Mouse (Mus musculus) intestine, postnatal 0 days (tissue): ENCODE data around the gene Lipe. TPM values are rescaled to one million over a fixed set of nuclear protein-coding genes. Genes with fewer than 3 reads are reported as not detected.

Source experiments
- ATAC-seq: fragments of 200-750 bp; cut with Nextera tagmentation; 2 replicates; pipeline ENCODE4 v1.8.0; 2017; ENCODE audit warnings: mild to moderate bottlenecking, moderate TSS enrichment, moderate library complexity
- H3K27ac ChIP-seq: fragments of 300-500 bp; sonication (generic); 2 replicates; pipeline ENCODE4 v1.5.1; 2014; ENCODE audit warnings: mild to moderate bottlenecking, low read depth, low read length, moderate library complexity
- H3K27me3 ChIP-seq: fragments of 300-500 bp; sonication (generic); replicated peaks from 2 replicates; pipeline ENCODE4 v1.6.1; 2014; ENCODE audit warnings: low read length, mixed read lengths; ENCODE audit not compliant: control insufficient read depth, insufficient read depth
- H3K36me3 ChIP-seq: fragments of 300-500 bp; sonication (generic); 2 replicates; pipeline ENCODE4 v1.6.1; 2014; ENCODE audit warnings: mild to moderate bottlenecking, moderate library complexity; ENCODE audit not compliant: control insufficient read depth, insufficient read depth
- H3K4me1 ChIP-seq: fragments of 300-500 bp; sonication (generic); replicated peaks from 2 replicates; pipeline ENCODE4 v1.6.1; 2014; ENCODE audit warnings: antibody characterized with exemption, low read length, mixed read lengths; ENCODE audit not compliant: control insufficient read depth, insufficient read depth
- H3K4me2 ChIP-seq: fragments of 300-500 bp; sonication (generic); replicated peaks from 2 replicates; pipeline ENCODE4 v1.6.1; 2014; ENCODE audit warnings: low read depth, mild to moderate bottlenecking, moderate library complexity
- H3K4me3 ChIP-seq: fragments of 300-500 bp; sonication (generic); 2 replicates; pipeline ENCODE4 v1.5.1; 2014; ENCODE audit warnings: low read depth, low read length
- H3K9ac ChIP-seq: fragments of 300-500 bp; sonication (generic); 2 replicates; pipeline ENCODE4 v1.6.1; 2014; ENCODE audit warnings: mild to moderate bottlenecking, low read depth, low read length
- H3K9me3 ChIP-seq: fragments of 300-500 bp; sonication (generic); 2 replicates; pipeline ENCODE4 v1.6.1; 2016; ENCODE audit warnings: mixed run types; ENCODE audit not compliant: control insufficient read depth
- CTCF ChIP-seq: sonication (generic); IDR thresholded peaks from 2 replicates; pipeline ENCODE4 v1.5.1; 2016; ENCODE audit warnings: low read depth, mild to moderate bottlenecking, control low read depth, antibody characterized with exemption, moderate library complexity
- WGBS: fragments of 180-500 bp; shearing (Covaris S2); extraction: QIAGEN DNeasy Blood & Tissue Kit; methylation state at CpG from one replicate; pipeline ENCODE4 v1.1.7; 2014; 5-methylcytosine and 5-hydroxymethylcytosine counted together
- polyA plus RNA-seq: library from polyadenylated mRNA; unstranded; fragments of >200 nt; fragmentation: Nextera tagmentation; extraction: Ambion mirVana; gene quantifications from 2 replicates; pipeline ENCODE4 v1.2.1, GENCODE M21; 2015

Gene Lipe
- polyA plus RNA-seq, 1 experiment from 2014 or later: 15.0 TPM

DNA sequence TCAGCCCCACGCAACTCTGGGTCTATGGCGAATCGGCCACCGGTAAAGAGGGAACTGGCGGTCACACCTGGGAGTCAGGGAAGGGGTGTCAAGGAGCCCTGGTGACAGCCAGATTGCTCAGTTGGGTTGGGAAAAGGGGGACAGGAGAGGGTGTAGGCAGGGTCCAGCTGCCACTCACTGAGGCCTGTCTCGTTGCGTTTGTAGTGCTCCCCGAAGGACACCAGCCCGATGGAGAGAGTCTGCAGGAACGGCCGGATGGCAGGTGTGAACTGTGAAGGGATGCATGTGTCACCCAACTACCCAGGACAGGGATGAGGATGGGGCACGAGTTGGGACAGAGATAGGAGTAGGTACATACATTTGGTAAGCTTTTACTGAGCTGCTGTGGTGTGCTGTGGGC lies 13.3 kb downstream of the Lipe start:
- TF ChIP-seq CTCF: no peak
- Histone ChIP-seq H3K4me2 (no peak overlapping the region), H3K36me3 (peaks cover 56% of the 10 kb centered on the region), H3K4me1 (peaks cover 15% of the 10 kb centered on the region), H3K27ac (no peak overlapping the region; the same call in 1 of the 2 replicates), H3K4me3 (no peak overlapping the region), H3K9ac (no peak overlapping the region), H3K27me3 (no peaks in the 10 kb centered on the region), H3K9me3 (no peaks in the 10 kb centered on the region)
- WGBS: 92% methylated on average over 12 of the region's 12 CpGs
- no peak for ATAC-seq

DNA sequence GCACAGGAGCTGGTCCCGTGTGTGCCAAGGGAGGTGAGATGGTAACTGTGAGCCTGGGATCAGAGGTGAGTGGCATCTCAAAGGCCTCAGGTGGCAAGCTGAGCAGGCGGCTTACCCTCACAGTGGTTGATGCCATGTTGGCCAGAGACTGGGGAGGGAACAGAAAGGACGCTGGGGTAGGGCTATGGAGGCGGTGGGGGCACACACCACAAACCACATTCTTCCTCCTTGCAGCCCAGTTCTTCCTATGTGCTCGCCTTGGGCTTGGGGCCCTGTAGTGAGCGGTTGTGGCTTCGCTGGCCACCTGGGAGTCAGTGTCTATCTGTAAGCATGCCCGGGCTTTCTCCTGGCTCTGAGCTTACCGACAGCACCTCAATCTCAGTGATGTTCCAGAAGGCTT lies 13.7 kb downstream of the Lipe start:
- peaks cover 56% of the 10 kb centered on the region for H3K36me3 ChIP-seq
- WGBS: 88% methylated on average over 9 of the region's 9 CpGs
- peaks cover 12% of the 10 kb centered on the region for H3K4me1 ChIP-seq
- no peak for TF ChIP-seq CTCF
- no peak overlapping the region for H3K4me2 ChIP-seq
- no peak overlapping the region for H3K9ac ChIP-seq
- H3K4me3 ChIP-seq: no peak overlapping the region
- ATAC-seq: no peak
- H3K9me3 ChIP-seq: no peaks in the 10 kb centered on the region
- H3K27ac ChIP-seq: no peak overlapping the region
- no peaks in the 10 kb centered on the region for H3K27me3 ChIP-seq

DNA sequence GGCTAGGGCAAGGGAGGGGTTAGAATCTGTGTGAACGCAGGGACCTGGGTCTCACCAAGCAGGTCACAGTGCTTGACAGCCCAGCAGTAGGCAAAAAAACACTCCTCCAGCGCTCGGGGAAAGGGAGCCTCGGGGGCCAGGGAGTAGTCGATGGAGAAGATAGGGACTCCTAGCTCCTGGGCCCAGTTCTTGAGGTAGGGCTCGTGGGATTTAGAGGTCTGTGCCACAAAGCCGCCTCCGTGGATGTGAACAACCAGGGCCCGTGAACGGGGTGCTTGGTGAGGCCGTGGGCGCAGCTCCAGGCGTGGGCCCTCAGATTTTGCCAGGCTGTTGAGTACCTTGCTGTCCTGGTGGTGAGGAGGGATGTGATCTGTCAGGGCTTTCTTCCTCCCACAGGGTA lies 14.2 kb downstream of the Lipe start:
- Histone ChIP-seq H3K4me1 (peaks cover 7% of the 10 kb centered on the region), H3K4me3 (no peak overlapping the region), H3K4me2 (no peak overlapping the region), H3K27ac (no peak overlapping the region), H3K36me3 (peaks cover 56% of the 10 kb centered on the region), H3K27me3 (no peaks in the 10 kb centered on the region), H3K9me3 (no peaks in the 10 kb centered on the region), H3K9ac (no peak overlapping the region)
- no peak for TF ChIP-seq CTCF
- no peak for ATAC-seq
- WGBS: 91% methylated on average over 13 of the region's 13 CpGs

DNA sequence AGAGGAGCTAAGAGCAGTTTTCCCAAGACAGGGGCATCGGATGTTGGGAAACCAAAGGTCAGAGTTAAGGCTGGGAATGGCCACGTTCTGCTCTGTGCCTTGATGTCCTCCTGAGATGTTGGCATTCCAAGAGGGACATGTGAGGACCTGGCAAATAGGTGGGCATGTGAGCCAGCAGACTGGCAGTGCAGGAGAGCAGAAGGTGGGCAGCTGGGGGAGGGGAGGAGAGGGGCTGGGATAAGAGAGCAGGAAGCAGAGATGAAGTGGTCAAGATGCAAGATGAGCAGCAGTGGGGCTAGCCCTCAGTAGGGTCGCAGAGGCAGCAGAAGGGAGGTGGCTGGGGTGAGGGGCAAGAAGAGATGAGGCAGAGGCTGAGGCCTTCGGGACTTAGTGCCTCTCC lies 14.6 kb downstream of the Lipe start:
- no peak for TF ChIP-seq CTCF
- peaks cover 56% of the 10 kb centered on the region for H3K36me3 ChIP-seq
- H3K27me3 ChIP-seq: no peaks in the 10 kb centered on the region
- no peak overlapping the region for H3K27ac ChIP-seq
- H3K9me3 ChIP-seq: no peaks in the 10 kb centered on the region
- 87% methylated on average over 4 of the region's 4 CpGs for WGBS
- H3K9ac ChIP-seq: no peak overlapping the region
- H3K4me2 ChIP-seq: no peak overlapping the region
- no peak overlapping the region for H3K4me3 ChIP-seq
- ATAC-seq: no peak
- H3K4me1 ChIP-seq: peaks cover 4% of the 10 kb centered on the region

DNA sequence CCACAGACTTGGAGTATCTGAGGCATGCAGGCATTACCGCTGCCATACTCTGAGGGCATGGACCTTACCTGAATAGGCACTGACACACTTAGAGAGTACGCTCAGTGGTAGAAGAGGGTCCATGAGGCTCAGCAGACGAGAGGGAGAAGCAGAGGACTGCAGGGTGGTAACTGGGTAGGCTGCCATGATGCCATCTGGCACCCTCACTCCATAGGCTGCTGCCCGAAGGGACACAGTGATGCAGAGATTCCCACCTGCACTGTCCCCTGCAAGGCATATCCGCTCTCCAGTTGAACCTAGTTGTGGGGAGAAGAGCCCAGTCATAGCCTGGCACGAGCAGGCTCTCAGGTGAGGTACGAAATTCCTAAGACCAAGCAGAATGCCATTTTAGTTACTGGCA lies 15.1 kb downstream of the Lipe start:
- Histone ChIP-seq H3K9me3 (no peaks in the 10 kb centered on the region), H3K27ac (no peak overlapping the region), H3K36me3 (peaks cover 53% of the 10 kb centered on the region), H3K4me2 (no peak overlapping the region), H3K9ac (no peak overlapping the region), H3K27me3 (no peaks in the 10 kb centered on the region), H3K4me1 (peaks cover 4% of the 10 kb centered on the region), H3K4me3 (no peak overlapping the region)
- WGBS: 93% methylated on average over 7 of the region's 7 CpGs
- TF ChIP-seq CTCF: no peak
- ATAC-seq: no peak

DNA sequence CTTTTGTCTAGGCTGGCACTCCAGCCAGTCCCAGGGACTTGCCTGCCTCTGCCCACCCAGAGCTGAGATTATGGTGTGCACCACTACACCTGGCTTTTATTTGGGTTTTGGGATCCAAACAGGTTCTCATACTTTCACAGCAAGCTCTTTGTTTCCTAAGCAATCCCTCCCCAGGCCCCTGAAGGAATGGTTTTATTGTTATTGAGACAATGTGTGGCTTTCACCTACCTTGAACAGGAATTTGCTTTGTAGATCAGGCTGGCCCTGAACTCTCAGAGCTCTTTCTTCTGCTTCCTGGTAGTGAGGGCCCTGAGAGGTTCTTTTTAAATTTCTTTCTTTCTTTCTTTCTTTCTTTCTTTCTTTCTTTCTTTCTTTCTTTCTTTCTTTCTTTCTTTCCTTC lies 16.0 kb downstream of the Lipe start:
- H3K27ac ChIP-seq: no peak overlapping the region
- H3K36me3 ChIP-seq: peaks cover 45% of the 10 kb centered on the region
- no peak for TF ChIP-seq CTCF

DNA sequence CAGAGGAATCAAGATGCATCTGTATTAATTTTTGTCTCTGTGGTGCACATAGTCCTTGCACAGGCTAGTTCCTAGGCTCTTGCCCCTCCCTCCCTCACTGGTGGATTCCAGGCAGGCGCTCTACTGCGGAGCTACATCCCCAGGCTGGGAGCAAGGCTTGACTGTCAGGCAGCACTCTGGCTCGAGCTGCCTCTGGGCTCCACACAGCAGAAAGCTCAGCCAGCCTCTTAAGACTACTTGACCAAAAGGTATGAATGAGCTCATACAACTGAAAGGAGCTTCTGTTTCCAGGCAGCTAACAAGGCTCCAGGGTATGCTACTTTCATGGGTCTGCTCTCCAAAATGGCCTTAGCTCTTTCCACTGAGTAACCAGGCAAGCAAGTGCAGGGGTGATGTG lies 17.2 kb downstream of the Lipe start:
- no peak overlapping the region for H3K4me3 ChIP-seq
- H3K9me3 ChIP-seq: no peaks in the 10 kb centered on the region
- H3K9ac ChIP-seq: no peak overlapping the region
- H3K4me1 ChIP-seq: no peaks in the 10 kb centered on the region; the same call in 1 of the 2 replicates
- no peak for ATAC-seq
- H3K27me3 ChIP-seq: no peaks in the 10 kb centered on the region
- WGBS: 71% methylated on average over 3 of the region's 3 CpGs
- no peak for TF ChIP-seq CTCF
- no peak overlapping the region for H3K4me2 ChIP-seq
- peaks cover 35% of the 10 kb centered on the region for H3K36me3 ChIP-seq
- 0 out of 2 replicates have a peak overlapping the region, but pooled peaks have one; percentile 28 for H3K27ac ChIP-seq

More for the DNA sequence above, 16.0 kb downstream of the Lipe start:
- H3K4me2 ChIP-seq: no peak overlapping the region
- ATAC-seq: no peak
- peaks cover 4% of the 10 kb centered on the region for H3K4me1 ChIP-seq
- no peak overlapping the region for H3K4me3 ChIP-seq
- H3K27me3 ChIP-seq: no peaks in the 10 kb centered on the region
- H3K9me3 ChIP-seq: no peaks in the 10 kb centered on the region
- no peak overlapping the region for H3K9ac ChIP-seq
